Mouse (Mus musculus) liver, postnatal 0 days (tissue): Measurements from ENCODE around the gene Ewsr1. TPM values are rescaled to one million over a fixed set of nuclear protein-coding genes. Genes with fewer than 3 reads are reported as not detected.

Experiments
- ATAC-seq: fragments of 200-750 bp; cut with Nextera tagmentation; 2 replicates; pipeline ENCODE4 v1.8.0; 2017; ENCODE audit warnings: mild to moderate bottlenecking, moderate library complexity
- DNase-seq: peaks from one replicate; pipeline ENCODE4 v3.0.0-alpha.2; 2016
- H3K27ac ChIP-seq: fragments of 300-500 bp; sonication (generic); 2 replicates; pipeline ENCODE4 v1.5.1; 2014; ENCODE audit warnings: antibody characterized with exemption, moderate library complexity, mild to moderate bottlenecking, low read depth
- H3K27me3 ChIP-seq: fragments of 300-500 bp; sonication (generic); 2 replicates; pipeline ENCODE4 v1.6.1; 2014; ENCODE audit warnings: low read length, control low read depth, mixed read lengths; ENCODE audit not compliant: insufficient read depth
- H3K36me3 ChIP-seq: fragments of 300-500 bp; sonication (generic); replicated peaks from 2 replicates; pipeline ENCODE4 v1.6.1; 2014; ENCODE audit warnings: mild to moderate bottlenecking, control low read depth, low read length, moderate library complexity, mixed read lengths; ENCODE audit not compliant: insufficient read depth
- H3K4me1 ChIP-seq: fragments of 300-500 bp; sonication (generic); 2 replicates; pipeline ENCODE4 v1.6.1; 2014; ENCODE audit warnings: antibody characterized with exemption, mild to moderate bottlenecking, control low read depth; ENCODE audit not compliant: insufficient read depth
- H3K4me2 ChIP-seq: fragments of 300-500 bp; sonication (generic); 2 replicates; pipeline ENCODE4 v1.6.1; 2014; ENCODE audit warnings: low read depth, mild to moderate bottlenecking, low read length, moderate library complexity, mixed read lengths
- H3K4me3 ChIP-seq: fragments of 300-500 bp; sonication (generic); 2 replicates; pipeline ENCODE4 v1.5.1; 2014; ENCODE audit warnings: low read depth, low read length
- H3K9ac ChIP-seq: fragments of 300-500 bp; sonication (generic); replicated peaks from 2 replicates; pipeline ENCODE4 v1.6.1; 2014; ENCODE audit warnings: mild to moderate bottlenecking, moderate library complexity
- H3K9me3 ChIP-seq: fragments of 300-500 bp; sonication (generic); 2 replicates; pipeline ENCODE4 v1.6.1; 2016; ENCODE audit warnings: mild to moderate bottlenecking, control low read depth, low read length, mixed read lengths
- CTCF ChIP-seq: sonication (generic); IDR thresholded peaks from 2 replicates; pipeline ENCODE4 v1.5.1; 2016; ENCODE audit warnings: antibody characterized with exemption, low read depth
- EP300 ChIP-seq: IDR thresholded peaks from 2 replicates; pipeline ENCODE4 v1.6.1; 2016; ENCODE audit warnings: antibody characterized with exemption, low read depth, mild to moderate bottlenecking
- WGBS: fragments of 180-500 bp; shearing (Covaris S2); extraction: QIAGEN DNeasy Blood & Tissue Kit; methylation state at CpG from one replicate; pipeline ENCODE4 v1.1.7; 2014; ENCODE audit not compliant: insufficient replicate concordance; 5-methylcytosine and 5-hydroxymethylcytosine counted together
- microRNA-seq: library from miRNA; unstranded; fragments of <30 nt; microRNA quantifications from one replicate; pipeline ENCODE4, GENCODE M21; 2016
- polyA plus RNA-seq: library from polyadenylated mRNA; unstranded; fragments of >200 nt; fragmentation: Nextera tagmentation; extraction: Ambion mirVana; gene quantifications from 2 replicates; pipeline ENCODE4 v1.2.1, GENCODE M21; 2015

The Ewsr1 gene
- polyA plus RNA-seq, 1 experiment from 2014 or later: 157 TPM

- ATAC-seq (no peak), DNase-seq (no peak)
- Histone ChIP-seq H3K9ac (no peak overlapping the region), H3K4me3 (no peak overlapping the region), H3K4me1 (no peaks in the 10 kb centered on the region), H3K27ac (no peak overlapping the region), H3K36me3 (peaks cover 83% of the 10 kb centered on the region), H3K4me2 (no peak overlapping the region), H3K9me3 (no peaks in the 10 kb centered on the region), H3K27me3 (no peaks in the 10 kb centered on the region)
- 90% methylated on average over 4 of the region's 4 CpGs for WGBS
- TF ChIP-seq CTCF: no peak
- no peak for TF ChIP-seq EP300
Observed at GRCm38 (mm10) chr11:5035421-5035820, 63.6 kb downstream of the Ewsr1 start.

- DNase-seq (no peak), ATAC-seq (no peak)
- H3K36me3 ChIP-seq: peaks cover 91% of the 10 kb centered on the region
Observed at GRCm38 (mm10) chr11:5033136-5033535, 65.9 kb downstream of the Ewsr1 start.

GRCm38 (mm10) chr11:5032706-5033105 lies 66.4 kb downstream of the Ewsr1 start:
- Histone ChIP-seq H3K4me3 (no peak overlapping the region), H3K27ac (no peak overlapping the region), H3K36me3 (peaks cover 90% of the 10 kb centered on the region), H3K4me1 (no peaks in the 10 kb centered on the region), H3K9me3 (no peaks in the 10 kb centered on the region), H3K9ac (no peak overlapping the region), H3K4me2 (no peak overlapping the region), H3K27me3 (no peaks in the 10 kb centered on the region)
- ATAC-seq: no peak
- DNase-seq: no peak
- TF ChIP-seq EP300: no peak
- no peak for TF ChIP-seq CTCF
- 90% methylated on average over 10 of the region's 10 CpGs for WGBS

More at GRCm38 (mm10) chr11:5033136-5033535, 65.9 kb downstream of the Ewsr1 start:
- H3K27me3 ChIP-seq: no peaks in the 10 kb centered on the region
- no peak overlapping the region for H3K27ac ChIP-seq
- no peak overlapping the region for H3K4me3 ChIP-seq
- H3K4me1 ChIP-seq: no peaks in the 10 kb centered on the region
- no peaks in the 10 kb centered on the region for H3K9me3 ChIP-seq
- H3K9ac ChIP-seq: no peak overlapping the region
- TF ChIP-seq EP300: no peak
- no peak for TF ChIP-seq CTCF
- WGBS: 71% methylated on average over 3 of the region's 3 CpGs
- no peak overlapping the region for H3K4me2 ChIP-seq

GRCm38 (mm10) chr11:5028228-5028627 lies 70.8 kb downstream of the Ewsr1 start:
- ATAC-seq (no peak), DNase-seq (no peak)
- Histone ChIP-seq H3K27me3 (no peaks in the 10 kb centered on the region), H3K4me2 (no peak overlapping the region), H3K4me1 (no peaks in the 10 kb centered on the region), H3K4me3 (no peak overlapping the region), H3K9ac (no peak overlapping the region), H3K27ac (no peak overlapping the region), H3K36me3 (peaks cover 87% of the 10 kb centered on the region), H3K9me3 (no peaks in the 10 kb centered on the region)
- no peak for TF ChIP-seq EP300
- no peak for TF ChIP-seq CTCF
- 87% methylated on average over 7 of the region's 7 CpGs for WGBS

DNA sequence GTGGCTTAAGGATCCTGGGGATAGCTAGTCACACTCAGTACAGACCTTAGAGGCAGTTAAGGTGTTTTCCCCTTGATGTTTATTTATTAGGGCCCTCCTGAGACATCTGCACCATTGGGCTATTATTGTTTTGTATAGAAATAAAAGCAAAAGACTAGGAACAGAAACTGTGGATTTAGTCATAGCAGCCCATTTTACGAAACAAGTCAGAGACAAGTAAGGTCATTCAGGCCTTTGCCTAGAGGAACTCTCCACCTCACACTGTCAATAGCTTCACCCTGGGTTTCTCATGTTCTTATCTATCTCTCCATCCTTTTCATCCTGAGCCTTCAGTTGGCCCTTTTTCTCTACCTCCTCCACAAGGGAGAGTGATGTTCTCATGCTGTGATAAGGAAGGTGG lies 74.0 kb downstream of the Ewsr1 start:
- Histone ChIP-seq H3K9ac (no peak overlapping the region), H3K27ac (no peak overlapping the region), H3K36me3 (peaks cover 71% of the 10 kb centered on the region), H3K27me3 (no peaks in the 10 kb centered on the region), H3K4me2 (no peak overlapping the region), H3K4me3 (no peak overlapping the region), H3K4me1 (no peaks in the 10 kb centered on the region), H3K9me3 (no peaks in the 10 kb centered on the region)
- ATAC-seq (no peak), DNase-seq (no peak)
- TF ChIP-seq EP300: no peak
- no peak for TF ChIP-seq CTCF
- WGBS: 96% methylated on average over 1 of the region's 1 CpGs

Small RNA genes within 50 kb of the gene (microRNA-seq; reads per million reads assigned to microRNA genes)
- gene Gm47296: 1.6 reads per million

Other genes with a start within 250 kb of the Ewsr1 start
- 5.8 and 7.9 TPM in 2 replicates for gene Nf2, start 249.7 kb downstream of the Ewsr1 start, polyA plus RNA-seq
- gene Nipsnap1, start 225.3 kb downstream of the Ewsr1 start, polyA plus RNA-seq: 135 and 136 TPM in 2 replicates
- 7.8 and 8.3 TPM in 2 replicates for gene Thoc5, start 203.9 kb downstream of the Ewsr1 start, polyA plus RNA-seq
- 0.16 and 0.18 TPM in 2 replicates for gene Nefh, start 151.2 kb downstream of the Ewsr1 start, polyA plus RNA-seq
- gene Ap1b1, start 112.4 kb downstream of the Ewsr1 start, polyA plus RNA-seq: 40.7 and 46.3 TPM in 2 replicates
- 0.58 and 0.66 TPM in 2 replicates for gene Rasl10a, start 41.1 kb downstream of the Ewsr1 start, polyA plus RNA-seq
- 14.9 TPM in 2 replicates for gene Gas2l1, start 33.9 kb downstream of the Ewsr1 start, polyA plus RNA-seq
- 14.4 and 14.9 TPM in 2 replicates for gene Rhbdd3, start 340 bp downstream of the Ewsr1 start, polyA plus RNA-seq
- 4.0 and 4.8 TPM in 2 replicates for gene Emid1, start 53.0 kb upstream of the Ewsr1 start, polyA plus RNA-seq
- 1.8 and 2.2 TPM in 2 replicates for gene Kremen1, start 162.3 kb upstream of the Ewsr1 start, polyA plus RNA-seq